Mouse (Mus musculus): ENCODE measurements around the gene Cpt1c. TPM values are rescaled to one million over a fixed set of nuclear protein-coding genes. Genes with fewer than 3 reads are reported as not detected.

The Cpt1c gene
- polyA plus RNA-seq, 1 experiment from 2014 or later, result 15.0 TPM

GRCm38 (mm10) chr7:44997940-44998428 lies 23.3 kb upstream of the Cpt1c start:
- peaks cover 33% of the 10 kb centered on the region for H3K4me1 ChIP-seq
- peaks cover 63% of the 10 kb centered on the region for H3K36me3 ChIP-seq
- peak; percentile 0; the same call in 1 of the 2 replicates for ATAC-seq (ENCODE audit: borderline replicate concordance, extremely low read depth, low FRiP score, low TSS enrichment)

DNA sequence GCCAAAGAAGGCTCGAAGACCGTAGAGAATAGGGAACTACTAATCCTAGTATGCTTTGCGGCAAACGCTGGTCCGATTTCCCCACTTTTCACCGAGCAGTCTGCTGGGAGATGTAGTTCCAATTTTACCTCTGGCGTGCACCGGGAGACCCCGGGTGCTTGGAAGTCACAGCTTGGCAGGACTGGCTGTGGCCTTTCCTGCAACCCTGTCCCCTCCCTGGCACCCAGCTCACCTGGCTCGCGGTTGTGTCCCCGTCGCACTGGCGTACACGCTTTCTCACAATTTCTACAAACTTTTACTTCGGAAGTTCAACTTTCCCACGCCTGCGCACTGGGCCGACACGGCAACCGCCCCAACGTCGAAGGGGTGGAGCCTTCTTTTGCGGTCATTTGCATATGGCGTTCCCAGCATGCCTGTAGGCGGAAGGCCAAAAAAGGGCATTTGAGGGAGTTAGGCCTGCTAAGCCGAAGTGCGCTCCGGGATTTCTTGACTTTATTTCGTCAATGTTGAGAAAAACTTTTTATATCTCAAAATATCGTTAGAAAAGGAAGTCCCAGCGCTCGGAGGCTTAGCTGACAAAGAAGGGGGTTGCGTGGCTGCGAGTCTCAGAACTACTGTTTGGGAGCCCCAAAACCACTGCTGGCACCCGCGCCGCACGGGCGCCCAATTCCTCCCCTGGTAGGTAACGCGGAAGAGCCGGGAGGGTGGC lies 22.7 kb upstream of the Cpt1c start, which contains the start of gene Irf3:
Irf3 (plus strand) TSS at position 418 of the 709 bp plus-strand sequence.
- H3K36me3 ChIP-seq, result peaks cover 63% of the 10 kb centered on the region
- no peaks in the 10 kb centered on the region for H3K27me3 ChIP-seq
- H3K4me2 ChIP-seq, result peak within 1 kb of the TSS; percentile 92
- under 1% methylated on average over 43 of the region's 43 CpGs for WGBS
- H3K4me3 ChIP-seq, result peak within 1 kb of the TSS; percentile 66
- H3K9ac ChIP-seq, result peak within 1 kb of the TSS; percentile 72
- H3K9me3 ChIP-seq, result no peaks in the 10 kb centered on the region
- H3K27ac ChIP-seq, result peak within 1 kb of the TSS; percentile 88
- peaks cover 33% of the 10 kb centered on the region for H3K4me1 ChIP-seq
- ATAC-seq (ENCODE audit: borderline replicate concordance, extremely low read depth, low FRiP score, low TSS enrichment), result peak; percentile 92

More at GRCm38 (mm10) chr7:44997940-44998428, 23.3 kb upstream of the Cpt1c start:
- Histone ChIP-seq H3K9me3 (no peaks in the 10 kb centered on the region), H3K4me2 (peak overlapping the region; percentile 92), H3K9ac (peak overlapping the region; percentile 71), H3K27ac (peak overlapping the region; percentile 88), H3K4me3 (peak overlapping the region; percentile 66), H3K27me3 (no peaks in the 10 kb centered on the region)
- 2% methylated on average over 15 of the region's 15 CpGs for WGBS

DNA sequence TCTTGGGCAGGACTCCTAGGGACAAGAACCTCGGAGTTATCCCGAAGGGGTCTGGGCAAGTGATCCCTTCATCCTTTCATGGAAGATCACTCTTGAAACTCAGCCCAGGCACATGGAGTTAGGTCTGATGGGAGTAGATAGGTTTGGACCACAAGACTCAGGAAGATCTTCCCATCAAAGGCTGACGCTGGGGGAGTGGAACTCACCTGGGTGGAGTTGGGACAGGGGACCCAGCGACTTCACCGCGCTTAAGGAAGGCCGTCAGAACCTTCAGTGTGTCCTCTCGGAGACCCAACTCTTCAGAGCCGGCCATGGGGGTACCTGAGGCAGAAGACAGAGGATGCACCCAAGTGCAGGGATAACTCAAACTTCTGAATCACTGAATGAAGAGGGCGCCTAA lies 22.0 kb upstream of the Cpt1c start:
- H3K9ac ChIP-seq, result peak overlapping the region; percentile 72
- H3K36me3 ChIP-seq, result peaks cover 61% of the 10 kb centered on the region
- H3K27me3 ChIP-seq, result no peaks in the 10 kb centered on the region
- no peak for ATAC-seq (ENCODE audit: borderline replicate concordance, extremely low read depth, low FRiP score, low TSS enrichment)
- peak overlapping the region; percentile 82 for H3K27ac ChIP-seq
- H3K4me3 ChIP-seq, result peak overlapping the region; percentile 66
- peaks cover 33% of the 10 kb centered on the region for H3K4me1 ChIP-seq
- H3K9me3 ChIP-seq, result no peaks in the 10 kb centered on the region
- H3K4me2 ChIP-seq, result peak overlapping the region; percentile 92
- 10% methylated on average over 10 of the region's 10 CpGs for whole genome bisulfite sequencing

- peaks cover 21% of the 10 kb centered on the region for H3K36me3 ChIP-seq
- H3K4me2 ChIP-seq, result peak overlapping the region; percentile 62
- peak overlapping the region; percentile 84 for H3K4me3 ChIP-seq
- WGBS, result under 1% methylated on average over 29 of the region's 29 CpGs
- H3K9me3 ChIP-seq, result no peaks in the 10 kb centered on the region
- peak overlapping the region; percentile 93 for H3K27ac ChIP-seq
- peak; percentile 9; the same call in 1 of the 2 replicates for ATAC-seq (ENCODE audit: borderline replicate concordance, extremely low read depth, low FRiP score, low TSS enrichment)
- H3K4me1 ChIP-seq, result peaks cover 37% of the 10 kb centered on the region
- peak overlapping the region; percentile 76 for H3K9ac ChIP-seq
- H3K27me3 ChIP-seq, result no peaks in the 10 kb centered on the region
Observed at GRCm38 (mm10) chr7:44986879-44987718, 12.4 kb upstream of the Cpt1c start.

DNA sequence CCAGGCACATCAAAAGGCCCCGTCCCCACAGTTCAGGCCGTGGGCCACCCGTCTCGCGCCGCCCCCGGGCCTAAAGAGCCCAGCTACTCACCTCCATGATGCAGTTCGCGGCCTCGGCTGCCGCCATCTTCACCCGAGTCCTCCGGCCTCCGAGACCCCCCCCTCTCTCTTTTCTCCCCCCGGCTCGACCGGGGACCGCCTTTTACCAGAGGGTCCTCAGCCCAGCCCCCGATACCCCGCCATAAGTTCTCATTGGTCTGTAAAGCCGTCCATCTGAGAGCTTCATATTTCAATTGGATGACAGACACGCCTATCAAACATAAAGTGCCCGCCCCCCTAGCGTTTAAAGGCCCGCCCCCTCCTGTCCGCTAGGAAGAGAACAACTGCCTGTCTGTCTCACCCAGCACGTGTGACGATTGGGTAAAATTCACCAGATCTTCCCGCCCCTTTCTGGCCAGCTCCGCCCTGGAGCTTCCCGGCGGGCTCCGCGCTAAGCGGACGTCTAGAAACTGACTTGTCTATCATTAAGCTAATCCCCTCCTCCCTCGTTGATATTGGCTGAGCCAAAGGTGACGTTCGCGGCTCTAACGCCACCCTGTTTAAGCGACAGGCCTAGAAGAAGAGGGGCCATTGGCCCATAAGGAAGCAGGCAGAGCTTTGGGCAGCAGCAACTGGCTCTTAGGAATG lies 11.7 kb upstream of the Cpt1c start, which contains the start of gene Prmt1:
Prmt1 (minus strand) TSS at position 377 of the 687 bp plus-strand sequence.
- peak within 1 kb of the TSS; percentile 77 for H3K4me2 ChIP-seq
- under 1% methylated on average over 42 of the region's 42 CpGs for WGBS
- H3K27me3 ChIP-seq, result no peaks in the 10 kb centered on the region
- H3K9me3 ChIP-seq, result no peaks in the 10 kb centered on the region
- peak within 1 kb of the TSS; percentile 95 for H3K27ac ChIP-seq
- H3K4me1 ChIP-seq, result peaks cover 37% of the 10 kb centered on the region
- H3K4me3 ChIP-seq, result peak within 1 kb of the TSS; percentile 84
- H3K36me3 ChIP-seq, result peaks cover 22% of the 10 kb centered on the region
- ATAC-seq (ENCODE audit: borderline replicate concordance, extremely low read depth, low FRiP score, low TSS enrichment), result peak; percentile 97
- H3K9ac ChIP-seq, result peak within 1 kb of the TSS; percentile 97

DNA sequence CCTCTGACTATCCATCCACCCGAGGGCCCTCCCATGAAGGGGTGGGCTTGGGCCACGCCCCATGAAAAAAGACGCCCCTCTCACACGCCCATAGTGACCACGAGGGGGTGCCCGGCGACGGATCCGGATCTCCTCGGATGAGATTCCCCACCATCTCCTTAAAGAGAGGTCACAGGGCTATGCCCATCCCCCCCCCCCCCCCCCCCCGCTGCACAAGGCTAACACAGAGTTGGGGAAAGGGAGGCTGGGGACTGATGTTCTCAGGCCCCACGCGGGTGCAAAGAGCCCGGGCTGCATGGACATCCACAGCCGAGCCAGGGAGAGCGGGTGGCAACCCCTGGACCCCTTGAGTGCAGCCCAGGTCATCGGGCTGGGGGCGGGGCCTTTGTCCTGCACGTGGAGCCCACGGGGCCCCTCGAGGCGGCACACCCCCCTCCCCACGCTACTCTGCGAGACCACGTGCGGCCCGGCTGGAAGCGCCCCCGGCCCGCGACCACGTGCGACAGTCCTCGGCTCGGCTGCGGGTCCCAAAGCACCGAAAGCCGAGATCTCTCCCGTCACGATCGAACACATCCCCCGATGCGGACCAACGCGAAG lies 11.0 kb upstream of the Cpt1c start:
- Histone ChIP-seq H3K9me3 (no peaks in the 10 kb centered on the region), H3K4me2 (peak overlapping the region; percentile 77), H3K36me3 (peaks cover 22% of the 10 kb centered on the region), H3K27ac (peak overlapping the region; percentile 95), H3K9ac (peak overlapping the region; percentile 97), H3K27me3 (no peaks in the 10 kb centered on the region), H3K4me3 (peak overlapping the region; percentile 84), H3K4me1 (peaks cover 37% of the 10 kb centered on the region)
- ATAC-seq (ENCODE audit: borderline replicate concordance, extremely low read depth, low FRiP score, low TSS enrichment), result peak; percentile 19
- WGBS, result 2% methylated on average over 42 of the region's 45 CpGs

DNA sequence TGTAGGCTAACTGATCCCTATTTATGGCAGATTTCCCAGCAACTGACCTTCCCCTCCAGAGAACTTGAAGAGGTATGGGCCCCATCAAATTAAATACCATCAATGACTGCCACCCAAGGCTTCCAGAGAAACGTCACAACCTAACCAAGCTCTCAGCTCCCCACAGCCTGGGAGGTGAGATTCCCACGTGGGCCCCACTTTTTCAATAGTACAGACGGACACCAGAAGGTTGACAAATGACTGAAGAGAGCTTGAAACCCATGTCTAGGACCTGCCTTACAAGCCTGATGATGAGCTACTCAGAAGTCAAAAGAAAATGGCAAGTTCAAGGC lies 10.1 kb upstream of the Cpt1c start:
- Histone ChIP-seq H3K36me3 (peaks cover 28% of the 10 kb centered on the region), H3K9ac (no peak overlapping the region), H3K9me3 (no peaks in the 10 kb centered on the region), H3K4me2 (peak overlapping the region; percentile 77), H3K4me3 (peak overlapping the region; percentile 84), H3K27ac (peak overlapping the region; percentile 95), H3K4me1 (peaks cover 37% of the 10 kb centered on the region), H3K27me3 (no peaks in the 10 kb centered on the region)
- ATAC-seq (ENCODE audit: borderline replicate concordance, extremely low read depth, low FRiP score, low TSS enrichment), result no peak
- whole genome bisulfite sequencing, result 23% methylated on average over 3 of the region's 3 CpGs

GRCm38 (mm10) chr7:44983944-44984832 lies 9.5 kb upstream of the Cpt1c start:
- Histone ChIP-seq H3K36me3 (peaks cover 32% of the 10 kb centered on the region), H3K9me3 (no peaks in the 10 kb centered on the region), H3K9ac (no peak overlapping the region), H3K4me2 (peak overlapping the region; percentile 77), H3K27ac (no peak overlapping the region), H3K4me1 (peaks cover 36% of the 10 kb centered on the region), H3K27me3 (no peaks in the 10 kb centered on the region), H3K4me3 (peak overlapping the region; percentile 84)
- WGBS, result 63% methylated on average over 7 of the region's 7 CpGs
- no peak for ATAC-seq (ENCODE audit: borderline replicate concordance, extremely low read depth, low FRiP score, low TSS enrichment)

GRCm38 (mm10) chr7:44983085-44983484 lies 8.4 kb upstream of the Cpt1c start:
- Histone ChIP-seq H3K27me3 (no peaks in the 10 kb centered on the region), H3K4me1 (peaks cover 27% of the 10 kb centered on the region), H3K27ac (no peak overlapping the region), H3K9ac (no peak overlapping the region), H3K9me3 (no peaks in the 10 kb centered on the region), H3K4me3 (no peak overlapping the region), H3K36me3 (peaks cover 42% of the 10 kb centered on the region), H3K4me2 (no peak overlapping the region)
- no peak for ATAC-seq (ENCODE audit: borderline replicate concordance, extremely low read depth, low FRiP score, low TSS enrichment)
- WGBS, result 32% methylated on average over 6 of the region's 6 CpGs

DNA sequence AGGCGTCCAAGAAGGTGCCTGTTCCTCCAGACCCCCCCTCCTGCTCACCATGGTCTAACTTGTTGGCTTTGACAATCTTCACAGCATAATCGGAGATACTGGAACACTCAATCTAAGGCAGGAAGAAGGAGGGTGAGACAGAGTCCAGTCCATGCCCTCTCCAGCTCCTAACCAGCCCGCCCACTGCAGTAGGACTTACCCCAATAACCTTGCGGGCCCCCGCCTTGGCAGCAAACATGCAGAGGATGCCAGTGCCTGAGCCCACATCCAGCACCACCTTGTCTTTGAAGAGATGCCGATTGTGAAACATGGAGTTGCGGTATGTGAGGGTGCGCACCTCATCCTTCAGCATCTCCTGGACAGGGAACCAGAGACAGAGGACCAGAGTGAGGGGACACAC lies 6.9 kb upstream of the Cpt1c start:
- no peak overlapping the region for H3K27ac ChIP-seq
- no peak overlapping the region for H3K4me2 ChIP-seq
- 97% methylated on average over 8 of the region's 8 CpGs for WGBS
- no peaks in the 10 kb centered on the region for H3K27me3 ChIP-seq
- peaks cover 58% of the 10 kb centered on the region for H3K36me3 ChIP-seq
- no peaks in the 10 kb centered on the region for H3K9me3 ChIP-seq
- no peak overlapping the region for H3K4me3 ChIP-seq
- no peak overlapping the region for H3K9ac ChIP-seq
- ATAC-seq (ENCODE audit: borderline replicate concordance, extremely low read depth, low FRiP score, low TSS enrichment), result no peak
- peaks cover 23% of the 10 kb centered on the region for H3K4me1 ChIP-seq
